Mouse (Mus musculus): Measurements from ENCODE around the gene Gm45799.
A peak's percentile ranks its signal among the peaks of the same experiment; 100 is the strongest.

Gene Gm45799

GRCm38 (mm10) chr7:105640233-105640893 is at the start of gene Gm45799, which contains the start of gene Arfip2:
Gene Gm45799 (plus strand): TSS chr7:105640552.
Gene Arfip2 (minus strand): TSS chr7:105640416.
- peak; percentile 93 for DNase-seq (ENCODE audit: low spot score)

DNA sequence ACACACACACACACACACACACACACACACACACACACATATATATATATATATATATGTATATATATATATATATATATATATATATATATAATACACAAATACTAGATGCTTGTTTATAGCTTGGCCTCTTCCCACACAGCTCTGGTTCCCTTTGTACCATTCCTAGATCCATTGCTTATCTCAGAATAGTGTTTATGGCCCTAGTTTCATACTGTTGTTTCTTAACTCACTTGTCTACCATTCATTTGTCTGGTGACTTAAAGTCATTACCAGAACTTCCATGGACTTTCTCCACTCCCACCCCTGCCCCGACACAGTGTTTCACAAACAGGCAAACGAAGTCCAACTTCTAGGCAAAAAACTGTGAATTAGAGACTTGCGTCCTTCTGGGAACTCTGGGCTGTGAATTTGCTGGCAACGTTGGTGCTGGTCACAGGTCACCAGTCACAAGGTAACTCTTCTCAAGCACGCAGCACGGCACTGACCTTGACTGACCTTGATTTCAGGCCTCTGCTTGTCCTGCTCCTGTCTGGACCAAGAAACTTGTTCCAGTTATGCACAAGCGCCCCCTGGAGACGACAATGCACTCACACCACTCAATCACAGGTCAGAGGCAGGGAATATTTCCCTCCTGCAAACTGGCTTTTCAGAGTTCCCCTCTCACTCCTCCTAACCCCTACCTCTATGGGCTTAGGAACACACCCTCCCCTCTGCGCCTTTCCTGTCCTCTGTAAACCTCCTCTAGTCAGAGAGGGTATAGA is 37.3 kb upstream of the Gm45799 start:
- DNase-seq (ENCODE audit: low spot score), result peak; percentile 59

GRCm38 (mm10) chr7:105608467-105608866 is 31.9 kb upstream of the Gm45799 start:
- no peak for DNase-seq (ENCODE audit: low spot score)

DNA sequence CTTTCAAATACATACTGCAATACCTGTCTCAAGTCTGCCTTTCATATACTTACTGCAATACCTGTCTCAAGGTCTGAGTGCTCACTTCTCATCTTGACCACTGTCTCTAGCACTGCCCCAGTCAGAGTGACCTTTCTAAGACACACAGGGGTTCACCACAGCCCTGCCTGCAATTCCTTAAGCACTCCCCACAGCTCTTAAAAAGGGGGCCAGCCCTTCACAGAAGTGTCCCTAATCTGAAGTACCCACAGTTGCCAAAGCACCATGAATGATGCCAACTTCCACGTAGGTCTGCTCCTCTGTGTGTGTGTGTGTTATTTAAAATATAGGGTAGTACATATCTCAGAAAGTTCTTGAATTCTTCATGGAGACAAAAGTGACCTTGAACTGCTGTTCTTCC is 28.6 kb upstream of the Gm45799 start:
- DNase-seq (ENCODE audit: low spot score), result no peak

- no peak for DNase-seq (ENCODE audit: low spot score)
Observed at GRCm38 (mm10) chr7:105614400-105614799, 26.0 kb upstream of the Gm45799 start.

DNA sequence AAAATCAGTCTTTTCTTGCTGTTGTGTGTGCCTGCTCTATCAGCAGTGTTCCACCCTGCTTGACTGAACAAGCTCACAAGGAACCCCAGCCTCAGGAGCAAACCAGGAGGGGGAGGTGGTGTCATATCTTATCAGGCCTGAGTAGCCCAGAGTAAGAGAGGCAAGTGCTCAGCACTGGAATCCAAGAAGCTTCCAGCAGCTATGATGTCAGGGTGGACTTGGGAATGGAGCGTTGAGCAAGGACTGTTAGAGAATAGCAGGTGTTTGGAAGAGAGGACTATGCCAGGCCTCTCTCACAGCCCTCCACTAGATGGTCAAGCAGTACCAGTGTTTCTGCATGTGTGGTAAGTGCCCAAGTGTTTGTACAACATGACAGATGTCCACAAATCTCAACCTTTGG is 24.6 kb upstream of the Gm45799 start:
- no peak for DNase-seq (ENCODE audit: low spot score)

GRCm38 (mm10) chr7:105616561-105616960 is 23.8 kb upstream of the Gm45799 start:
- DNase-seq (ENCODE audit: low spot score), result no peak

GRCm38 (mm10) chr7:105617810-105618209 is 22.5 kb upstream of the Gm45799 start:
- no peak for DNase-seq (ENCODE audit: low spot score)

DNA sequence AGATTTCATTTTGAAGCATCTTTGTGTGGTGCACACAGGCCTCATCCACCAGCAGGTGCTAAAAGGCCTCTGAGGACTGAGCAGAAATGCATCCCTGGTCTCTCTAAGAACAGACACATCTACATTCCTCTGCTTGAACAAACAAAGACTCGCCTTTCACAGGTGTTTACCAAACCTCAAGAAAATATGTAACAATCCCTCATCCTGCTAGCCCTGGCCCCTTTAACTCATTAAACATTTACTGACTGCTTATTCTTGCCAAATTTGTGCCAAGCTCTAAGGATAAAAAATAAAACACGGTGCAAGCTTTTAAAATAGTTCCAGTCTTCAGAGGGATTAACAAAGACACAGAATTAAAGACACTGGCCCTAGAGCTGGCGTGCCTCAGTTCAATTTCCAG is 20.7 kb upstream of the Gm45799 start:
- no peak for DNase-seq (ENCODE audit: low spot score)

- DNase-seq (ENCODE audit: low spot score), result no peak
Observed at GRCm38 (mm10) chr7:105621053-105621452, 19.3 kb upstream of the Gm45799 start.

GRCm38 (mm10) chr7:105621646-105622292 is 18.6 kb upstream of the Gm45799 start:
- DNase-seq (ENCODE audit: low spot score), result no peak

DNA sequence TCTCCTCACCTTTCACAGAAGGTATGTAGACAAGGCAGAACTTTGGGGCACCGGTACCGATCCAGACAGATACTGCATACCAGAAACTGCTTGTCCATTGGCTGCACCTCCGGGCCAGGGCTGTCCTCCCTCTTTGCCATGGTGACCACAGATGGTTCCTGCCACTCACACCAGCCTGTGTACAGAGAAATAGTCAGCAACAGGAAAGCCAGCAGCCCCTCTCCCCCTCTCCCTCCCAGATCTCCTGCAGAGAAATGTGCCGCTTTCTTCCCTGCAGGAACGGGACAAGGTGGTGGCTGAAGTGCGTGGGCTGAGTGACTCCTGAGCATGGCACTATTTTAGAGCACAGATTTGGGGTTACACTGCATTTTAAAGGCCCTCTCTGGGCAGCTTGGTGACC is 15.0 kb upstream of the Gm45799 start:
- DNase-seq (ENCODE audit: low spot score), result no peak

GRCm38 (mm10) chr7:105628633-105629032 is 11.7 kb upstream of the Gm45799 start:
- no peak for DNase-seq (ENCODE audit: low spot score)

- peak; percentile 21 for DNase-seq (ENCODE audit: low spot score)
Observed at GRCm38 (mm10) chr7:105632551-105632972, 7.8 kb upstream of the Gm45799 start.

- peak; percentile 95 for DNase-seq (ENCODE audit: low spot score)
Observed at GRCm38 (mm10) chr7:105633127-105633800, 7.1 kb upstream of the Gm45799 start, which contains the start of gene Trim3. Gene Trim3 (minus strand): TSS chr7:105633571.

DNA sequence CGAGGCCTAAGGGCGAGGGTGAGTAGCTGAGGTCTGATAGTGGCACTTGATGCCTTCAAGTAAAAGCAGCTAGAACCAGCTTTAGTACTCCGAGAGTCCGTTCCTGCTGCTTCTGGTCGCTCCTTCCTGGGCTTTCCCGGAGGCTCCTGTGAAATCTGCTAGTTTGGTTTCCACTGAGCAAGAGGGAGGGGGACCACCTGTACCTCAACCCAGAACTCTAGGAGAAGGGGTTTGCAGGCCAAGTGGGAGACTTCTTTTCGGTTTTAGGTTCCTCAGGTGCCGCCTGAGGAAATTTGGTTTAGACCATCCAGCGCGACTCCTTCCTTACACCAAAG is 6.6 kb upstream of the Gm45799 start:
- DNase-seq (ENCODE audit: low spot score), result no peak

DNA sequence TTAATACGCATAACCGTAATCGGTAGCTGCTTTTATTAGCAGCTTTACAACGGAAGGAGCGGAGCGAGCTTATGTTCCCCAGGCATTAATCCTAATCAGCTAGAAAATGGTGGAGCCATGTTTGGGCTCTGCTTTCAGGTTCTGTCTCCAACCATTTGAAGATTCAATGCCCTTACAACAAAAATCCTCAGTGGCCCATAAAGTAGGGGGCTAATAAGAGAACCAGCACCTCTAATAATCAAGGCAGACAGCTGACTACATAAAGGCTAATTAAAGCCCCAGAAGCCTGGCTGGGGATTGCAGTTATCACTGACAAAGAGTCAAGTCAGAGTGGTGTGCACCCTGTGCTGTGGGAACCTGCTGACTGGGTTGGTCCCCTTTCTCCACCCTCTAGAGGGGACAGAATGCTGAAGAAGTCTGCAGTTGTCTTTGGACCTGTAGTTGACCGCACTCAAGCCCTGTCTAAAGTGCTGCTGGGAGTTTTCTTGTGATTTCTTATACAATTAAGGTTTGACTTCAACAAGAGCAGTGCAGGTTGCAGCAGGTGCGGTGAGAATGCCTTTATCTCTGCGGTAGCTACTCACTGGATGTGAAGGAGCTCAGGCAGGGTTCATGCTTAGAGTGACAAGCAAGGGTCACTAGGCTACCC is 6.0 kb upstream of the Gm45799 start:
- DNase-seq (ENCODE audit: low spot score), result no peak

GRCm38 (mm10) chr7:105635726-105636125 is 4.6 kb upstream of the Gm45799 start:
- no peak for DNase-seq (ENCODE audit: low spot score)

DNA sequence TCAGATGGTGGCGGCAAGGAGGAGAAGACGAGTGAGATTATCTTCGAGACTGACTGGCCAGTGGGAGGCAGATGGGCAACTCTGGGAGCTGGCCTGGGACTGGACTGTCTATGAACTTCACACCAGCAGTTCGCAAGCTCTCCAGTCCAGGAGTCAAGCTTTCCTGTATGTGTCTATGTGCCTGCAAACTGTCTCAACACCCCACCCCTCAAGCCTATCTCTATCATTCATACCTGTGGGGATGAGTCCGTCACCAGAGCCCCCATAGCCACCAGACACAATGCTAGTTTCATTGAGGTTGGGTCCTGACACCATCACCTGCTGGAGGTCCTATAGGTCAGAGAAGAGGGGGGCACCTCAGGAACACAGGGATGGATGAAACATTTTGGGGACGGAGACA is 1.6 kb upstream of the Gm45799 start:
- no peak for DNase-seq (ENCODE audit: low spot score)

- no peak for DNase-seq (ENCODE audit: low spot score)
Observed at GRCm38 (mm10) chr7:105639304-105639703, 1.0 kb upstream of the Gm45799 start.

- no peak for DNase-seq (ENCODE audit: low spot score)
Observed at GRCm38 (mm10) chr7:105639756-105640155, 596 bp upstream of the Gm45799 start, which contains the start of gene Timm10b. Gene Timm10b (plus strand): TSS chr7:105640056.

DNA sequence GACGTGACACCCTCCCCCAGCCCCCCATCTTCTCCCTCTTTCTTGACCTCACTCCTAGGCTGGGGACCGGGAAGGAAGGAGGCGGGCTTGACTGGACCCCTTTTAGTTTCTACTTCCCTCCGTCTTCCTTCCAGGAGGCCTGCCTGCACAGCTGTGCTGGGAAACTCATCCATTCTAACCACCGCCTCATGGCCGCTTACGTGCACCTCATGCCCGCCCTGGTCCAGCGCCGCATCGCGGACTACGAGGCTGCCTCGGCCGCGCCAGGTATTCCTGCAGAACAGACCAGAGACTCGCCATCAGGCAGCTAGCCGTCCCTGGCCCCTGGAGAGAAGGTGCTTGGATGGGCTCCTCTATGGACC is 523 bp downstream of the Gm45799 start:
- peak; percentile 25 for DNase-seq (ENCODE audit: low spot score)

Measured in ovary, postnatal 36 days (tissue).